Mouse (Mus musculus) erythroblast, embryonic 14.5 days (primary cell): ENCODE results near the gene Ppp4r1.

Experiments used
- GATA1 ChIP-seq: IDR thresholded peaks from 2 replicates; pipeline ENCODE4 v1.6.1; 2012; ENCODE audit warnings: low read length, inconsistent platforms, mixed read lengths
- TAL1 ChIP-seq: IDR thresholded peaks from 3 replicates; pipeline ENCODE4 v1.6.1; 2012; ENCODE audit warnings: low read length, inconsistent platforms, mixed read lengths

DNA sequence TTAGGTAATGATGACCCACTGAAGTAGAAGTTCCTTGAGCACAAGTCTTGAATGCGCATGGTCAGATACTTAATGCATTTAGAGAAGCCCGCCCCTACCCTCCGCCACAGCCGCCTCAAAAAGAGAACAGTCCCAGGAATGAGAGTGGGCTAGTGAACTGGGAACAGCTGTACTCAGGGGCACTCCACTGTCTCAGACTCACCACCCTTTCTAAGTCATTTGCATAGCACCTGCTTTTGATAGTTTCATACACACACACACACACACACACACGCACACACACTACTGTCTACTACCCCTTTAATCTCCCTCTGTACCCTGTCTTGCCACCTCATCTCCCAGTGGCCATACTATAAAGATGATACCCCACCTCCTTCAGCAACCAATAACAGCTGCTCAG lies 45.5 kb downstream of the Ppp4r1 start:
- no peak for TF ChIP-seq GATA1
- TF ChIP-seq TAL1: no peak
